Mouse (Mus musculus): ENCODE results near the gene Gpx8. TPM values are rescaled to one million over a fixed set of nuclear protein-coding genes. Genes with fewer than 3 reads are reported as not detected.
A peak's percentile ranks its signal among the peaks of the same experiment; 100 is the strongest.

The Gpx8 gene
- polyA plus RNA-seq, 1 experiment from 2014 or later: 172 TPM

- no peaks in the 10 kb centered on the region for H3K9me3 ChIP-seq (ENCODE audit: control insufficient read depth, low read length)
- no peaks in the 10 kb centered on the region for H3K4me1 ChIP-seq (replicated peaks; ENCODE audit: control insufficient read depth, insufficient read depth, low read length)
- H3K4me2 ChIP-seq (ENCODE audit: low read depth, low read length): peak overlapping the region; percentile 32
- no peaks in the 10 kb centered on the region for H3K36me3 ChIP-seq (ENCODE audit: control insufficient read depth, insufficient read depth, low read length)
- ATAC-seq (ENCODE audit: low read depth): peak; percentile 96
- no peak overlapping the region for H3K4me3 ChIP-seq (ENCODE audit: low read length)
- no peak overlapping the region for H3K9ac ChIP-seq (ENCODE audit: low read length)
- peaks cover 41% of the 10 kb centered on the region for H3K27me3 ChIP-seq (ENCODE audit: control insufficient read depth, insufficient read depth, low read depth, low read length)
- H3K27ac ChIP-seq (ENCODE audit: low read length): peak overlapping the region; percentile 82
- WGBS: 38% methylated on average over 9 of the region's 9 CpGs
These were observed 45.5 kb downstream of the Gpx8 start for GRCm38 (mm10) chr13:113000576-113001318.

GRCm38 (mm10) chr13:113000090-113000489 is 46.1 kb downstream of the Gpx8 start:
- Histone ChIP-seq H3K4me3 (ENCODE audit: low read length) (no peak overlapping the region), H3K4me1 (replicated peaks; ENCODE audit: control insufficient read depth, insufficient read depth, low read length) (no peaks in the 10 kb centered on the region), H3K4me2 (ENCODE audit: low read depth, low read length) (no peak overlapping the region), H3K27me3 (ENCODE audit: control insufficient read depth, insufficient read depth, low read depth, low read length) (peaks cover 47% of the 10 kb centered on the region), H3K9me3 (ENCODE audit: control insufficient read depth, low read length) (no peaks in the 10 kb centered on the region), H3K27ac (ENCODE audit: low read length) (peak overlapping the region; percentile 82), H3K9ac (ENCODE audit: low read length) (no peak overlapping the region), H3K36me3 (ENCODE audit: control insufficient read depth, insufficient read depth, low read length) (no peaks in the 10 kb centered on the region)
- ATAC-seq (ENCODE audit: low read depth): peak; percentile 16; the same call in 1 of the 2 replicates
- 58% methylated on average over 3 of the region's 3 CpGs for WGBS

GRCm38 (mm10) chr13:112998427-112999201 is 47.6 kb downstream of the Gpx8 start:
- 0 out of 2 replicates have a peak overlapping the region, but pooled peaks have one; percentile 23 for H3K27ac ChIP-seq (ENCODE audit: low read length)
- 0 out of 2 replicates have a peak, but pooled peaks have one; percentile 9 for ATAC-seq (ENCODE audit: low read depth)
- peak overlapping the region; percentile 65 for H3K9ac ChIP-seq (ENCODE audit: low read length)
- H3K36me3 ChIP-seq (ENCODE audit: control insufficient read depth, insufficient read depth, low read length): no peaks in the 10 kb centered on the region
- H3K4me2 ChIP-seq (ENCODE audit: low read depth, low read length): peak overlapping the region; percentile 83
- peaks cover 62% of the 10 kb centered on the region for H3K27me3 ChIP-seq (ENCODE audit: control insufficient read depth, insufficient read depth, low read depth, low read length)
- peak overlapping the region; percentile 50 for H3K4me3 ChIP-seq (ENCODE audit: low read length)
- under 1% methylated on average over 46 of the region's 46 CpGs for WGBS
- H3K9me3 ChIP-seq (ENCODE audit: control insufficient read depth, low read length): no peaks in the 10 kb centered on the region
- H3K4me1 ChIP-seq (replicated peaks; ENCODE audit: control insufficient read depth, insufficient read depth, low read length): peaks cover 5% of the 10 kb centered on the region

GRCm38 (mm10) chr13:112997369-112997768 is 48.8 kb downstream of the Gpx8 start:
- Histone ChIP-seq H3K9ac (ENCODE audit: low read length) (no peak overlapping the region), H3K4me3 (ENCODE audit: low read length) (no peak overlapping the region), H3K27me3 (ENCODE audit: control insufficient read depth, insufficient read depth, low read depth, low read length) (peaks cover 72% of the 10 kb centered on the region), H3K36me3 (ENCODE audit: control insufficient read depth, insufficient read depth, low read length) (no peaks in the 10 kb centered on the region), H3K27ac (ENCODE audit: low read length) (no peak overlapping the region), H3K9me3 (ENCODE audit: control insufficient read depth, low read length) (no peaks in the 10 kb centered on the region), H3K4me1 (replicated peaks; ENCODE audit: control insufficient read depth, insufficient read depth, low read length) (peaks cover 8% of the 10 kb centered on the region), H3K4me2 (ENCODE audit: low read depth, low read length) (no peak overlapping the region)
- no peak for ATAC-seq (ENCODE audit: low read depth)
- WGBS: 73% methylated on average over 6 of the region's 6 CpGs

GRCm38 (mm10) chr13:112996407-112996806 is 49.8 kb downstream of the Gpx8 start:
- Histone ChIP-seq H3K9ac (ENCODE audit: low read length) (no peak overlapping the region), H3K36me3 (ENCODE audit: control insufficient read depth, insufficient read depth, low read length) (no peaks in the 10 kb centered on the region), H3K4me1 (replicated peaks; ENCODE audit: control insufficient read depth, insufficient read depth, low read length) (peaks cover 8% of the 10 kb centered on the region), H3K27ac (ENCODE audit: low read length) (no peak overlapping the region), H3K27me3 (ENCODE audit: control insufficient read depth, insufficient read depth, low read depth, low read length) (peaks cover 78% of the 10 kb centered on the region), H3K4me2 (ENCODE audit: low read depth, low read length) (no peak overlapping the region), H3K9me3 (ENCODE audit: control insufficient read depth, low read length) (no peaks in the 10 kb centered on the region), H3K4me3 (ENCODE audit: low read length) (no peak overlapping the region)
- ATAC-seq (ENCODE audit: low read depth): no peak
- WGBS: 46% methylated on average over 4 of the region's 4 CpGs

GRCm38 (mm10) chr13:112994191-112994590 is 52.0 kb downstream of the Gpx8 start:
- Histone ChIP-seq H3K27ac (ENCODE audit: low read length) (no peak overlapping the region; the same call in 1 of the 2 replicates), H3K27me3 (ENCODE audit: control insufficient read depth, insufficient read depth, low read depth, low read length) (peaks cover 88% of the 10 kb centered on the region), H3K9me3 (ENCODE audit: control insufficient read depth, low read length) (no peaks in the 10 kb centered on the region), H3K36me3 (ENCODE audit: control insufficient read depth, insufficient read depth, low read length) (no peaks in the 10 kb centered on the region), H3K9ac (ENCODE audit: low read length) (peak overlapping the region; percentile 55), H3K4me2 (ENCODE audit: low read depth, low read length) (peak overlapping the region; percentile 77), H3K4me1 (replicated peaks; ENCODE audit: control insufficient read depth, insufficient read depth, low read length) (peaks cover 26% of the 10 kb centered on the region), H3K4me3 (ENCODE audit: low read length) (peak overlapping the region; percentile 49)
- 1% methylated on average over 25 of the region's 25 CpGs for WGBS
- ATAC-seq (ENCODE audit: low read depth): peak; percentile 54

- Histone ChIP-seq H3K27ac (ENCODE audit: low read length) (peak within 1 kb of the TSS; percentile 8; the same call in 1 of the 2 replicates), H3K4me2 (ENCODE audit: low read depth, low read length) (peak within 1 kb of the TSS; percentile 77), H3K4me3 (ENCODE audit: low read length) (peak within 1 kb of the TSS; percentile 49), H3K27me3 (ENCODE audit: control insufficient read depth, insufficient read depth, low read depth, low read length) (peaks cover 90% of the 10 kb centered on the region), H3K36me3 (ENCODE audit: control insufficient read depth, insufficient read depth, low read length) (no peaks in the 10 kb centered on the region), H3K9ac (ENCODE audit: low read length) (peak within 1 kb of the TSS; percentile 55), H3K4me1 (replicated peaks; ENCODE audit: control insufficient read depth, insufficient read depth, low read length) (peaks cover 31% of the 10 kb centered on the region), H3K9me3 (ENCODE audit: control insufficient read depth, low read length) (no peaks in the 10 kb centered on the region)
- under 1% methylated on average over 55 of the region's 63 CpGs for WGBS
- peak; percentile 49 for ATAC-seq (ENCODE audit: low read depth)
These were observed 52.6 kb downstream of the Gpx8 start, which contains the start of gene Mcidas for GRCm38 (mm10) chr13:112993531-112994152. Gene Mcidas (plus strand): TSS chr13:112993845.

Measured in lung, embryonic 16.5 days (tissue).